Mouse (Mus musculus) T-helper 1 cell (primary cell): Measurements from ENCODE around the gene Accsl.

Experiments used
- in situ Hi-C: fragments of 300-600 bp; cut with MboI, MseI; formaldehyde crosslinking; loops from one replicate; pipeline ENCODE4 v1.15.1; 2025; ENCODE audit warnings: high pct_unique_total_duplicates

Accsl gene

DNA sequence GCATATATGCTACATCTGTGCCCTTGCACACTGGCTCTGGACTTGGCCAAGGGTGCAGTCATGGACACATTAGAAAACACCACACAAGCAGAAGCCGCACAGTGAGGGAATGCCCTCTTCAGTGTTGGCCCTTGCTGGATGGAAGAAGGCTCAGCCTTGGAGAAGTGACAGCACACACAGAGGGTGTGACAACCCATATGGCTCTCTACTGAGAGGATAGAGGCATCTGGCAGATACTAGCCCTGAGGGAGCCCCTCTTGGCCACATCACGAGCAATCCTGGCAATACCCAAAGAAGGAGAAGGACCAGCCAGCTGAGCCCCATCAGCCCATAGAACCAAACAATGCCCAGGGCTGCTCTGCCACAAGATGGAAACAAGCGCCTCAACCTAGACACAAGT, 5.6 kb upstream of the Accsl start:
- in situ Hi-C loops, result loop anchor here (5.0 kb wide), 1 partner anchor 133 kb away; no protein-coding TSS in a partner anchor

DNA sequence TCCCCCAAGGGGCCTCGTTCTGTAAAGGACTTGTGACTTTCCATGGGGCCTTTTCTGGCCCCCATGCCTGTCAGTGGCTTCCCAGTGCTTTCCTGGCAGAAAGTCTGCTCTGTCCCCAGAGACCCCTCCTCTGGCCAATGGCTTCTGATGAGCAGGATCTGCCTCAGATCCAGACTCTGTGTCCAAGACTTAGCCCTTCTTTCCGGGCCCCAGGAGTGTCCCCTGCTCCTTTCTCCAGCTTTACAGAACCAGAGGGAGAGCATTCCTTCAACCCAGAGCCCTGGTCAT, 5.2 kb upstream of the Accsl start:
- in situ Hi-C loops, result no loop called here

DNA sequence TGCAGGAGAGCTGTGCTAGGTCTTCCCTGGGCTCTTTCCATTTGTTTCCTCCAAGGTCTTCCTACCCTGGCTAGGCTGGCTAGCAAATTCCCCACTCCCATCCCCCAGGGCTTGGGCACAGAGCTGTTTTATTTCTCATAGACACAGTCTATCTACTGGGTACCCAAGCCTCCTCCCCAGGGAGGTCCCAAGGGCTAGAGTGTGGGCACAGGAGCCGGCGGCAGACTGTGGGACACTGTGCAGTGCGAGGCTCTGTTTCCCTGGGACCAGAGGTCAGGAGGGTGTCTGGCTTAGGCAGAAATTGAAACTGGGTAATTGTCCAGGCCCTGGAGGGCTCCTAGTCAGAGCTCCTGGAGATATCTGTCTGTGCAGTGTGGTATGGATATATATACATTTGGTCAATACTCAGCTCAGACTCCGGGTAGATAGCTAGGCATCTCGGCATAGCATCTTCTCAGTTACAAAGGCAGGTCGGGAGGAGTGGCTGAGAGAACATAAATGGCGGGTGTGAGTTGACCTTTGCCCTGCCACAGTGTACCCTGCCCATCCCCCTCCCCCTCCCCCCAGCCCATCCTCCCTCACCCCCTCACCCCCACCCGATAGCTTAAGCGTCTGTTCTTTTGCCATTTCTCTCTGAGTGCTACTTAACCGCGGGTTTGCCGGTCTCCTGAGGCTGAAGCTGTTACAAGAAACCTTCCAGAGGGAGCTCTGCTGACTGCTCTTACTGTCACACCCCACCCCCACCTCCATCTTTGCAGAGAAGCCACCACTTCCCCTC, 4.7 kb upstream of the Accsl start:
- in situ Hi-C loops, result no loop called here

DNA sequence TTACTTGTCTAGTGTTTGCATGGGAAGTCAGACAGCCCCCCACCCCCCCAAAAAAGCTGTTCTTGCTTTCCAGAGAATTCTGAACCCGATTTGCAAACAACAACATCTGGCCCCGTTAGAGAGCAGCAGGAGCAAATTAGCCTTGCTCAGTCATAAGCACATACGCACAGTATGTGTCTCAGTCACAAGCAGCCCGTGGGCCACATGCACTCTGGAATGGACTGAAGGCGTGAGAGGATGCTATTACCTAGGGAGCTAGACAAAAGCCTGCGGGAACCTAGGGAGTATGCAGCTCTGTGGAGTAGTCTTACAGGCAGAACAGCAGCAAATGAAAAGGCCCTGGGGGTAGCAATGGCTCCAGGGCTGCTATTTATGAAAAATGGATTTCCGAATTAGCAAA, 3.3 kb upstream of the Accsl start:
- in situ Hi-C loops, result no loop called here

DNA sequence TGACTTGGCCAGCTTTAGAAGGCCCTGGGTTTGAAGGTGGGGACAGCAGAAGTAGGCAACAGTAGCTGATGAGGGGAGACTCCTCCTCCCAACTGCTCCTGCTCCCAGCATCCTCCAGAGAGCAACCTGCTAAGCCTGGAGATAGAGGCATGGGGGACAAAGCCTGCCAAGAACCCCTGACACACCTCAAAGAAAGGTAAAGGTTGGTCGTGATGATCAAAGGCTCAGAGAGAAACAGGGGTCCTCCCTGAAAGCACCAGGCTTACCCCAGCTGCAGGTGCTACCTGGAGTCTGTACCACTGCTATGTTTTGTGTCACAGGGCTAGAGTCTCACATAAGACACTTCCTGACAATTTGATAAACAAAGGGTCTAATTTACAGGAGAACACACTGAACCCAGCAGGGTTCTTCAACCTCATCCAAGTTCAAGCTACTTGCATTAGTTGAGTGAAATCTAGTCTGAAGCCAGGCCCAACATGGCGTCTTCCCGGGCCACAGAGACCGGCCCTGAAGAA, 2.5 kb upstream of the Accsl start:
- in situ Hi-C loops, result no loop called here

DNA sequence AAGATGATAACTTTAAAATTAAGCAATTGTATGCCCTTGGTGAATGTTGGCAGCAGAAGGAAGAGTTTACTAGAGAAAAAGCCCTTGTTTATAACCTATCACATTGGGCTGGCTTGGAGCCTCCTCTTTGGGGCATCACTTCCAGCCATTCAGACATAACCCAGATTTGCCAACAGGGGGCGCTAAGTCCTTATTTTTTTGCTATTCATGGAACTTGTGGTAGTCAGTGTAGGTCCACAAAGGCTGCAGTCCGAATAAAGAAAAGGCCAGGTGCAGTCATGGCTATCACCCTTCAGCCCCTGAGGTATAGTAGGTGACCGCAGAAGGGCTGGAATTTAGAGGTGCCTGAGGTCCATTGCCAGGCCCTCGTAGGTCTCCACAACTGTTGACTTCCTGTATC, 1.9 kb upstream of the Accsl start:
- in situ Hi-C loops, result no loop called here

DNA sequence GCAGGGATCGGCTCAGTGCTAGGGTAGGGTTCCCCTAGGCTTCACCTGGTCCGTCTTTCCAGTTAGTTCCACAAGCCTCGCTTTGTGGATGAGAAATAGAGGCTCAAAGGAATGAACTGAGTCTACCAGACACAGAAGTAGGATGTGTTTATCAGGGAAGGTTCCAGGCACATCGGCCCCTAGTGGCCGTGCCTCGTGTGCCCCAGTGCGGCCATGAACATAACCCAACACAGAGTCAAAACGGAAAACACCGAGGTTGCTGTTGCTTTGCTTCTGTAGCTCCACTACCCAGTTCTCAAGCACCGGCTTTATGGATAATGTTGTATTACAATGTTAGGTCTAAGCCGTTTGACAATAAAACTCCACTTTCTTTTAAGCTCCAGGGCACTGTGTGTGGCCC, 391 bp downstream of the Accsl start:
- in situ Hi-C loops, result no loop called here

DNA sequence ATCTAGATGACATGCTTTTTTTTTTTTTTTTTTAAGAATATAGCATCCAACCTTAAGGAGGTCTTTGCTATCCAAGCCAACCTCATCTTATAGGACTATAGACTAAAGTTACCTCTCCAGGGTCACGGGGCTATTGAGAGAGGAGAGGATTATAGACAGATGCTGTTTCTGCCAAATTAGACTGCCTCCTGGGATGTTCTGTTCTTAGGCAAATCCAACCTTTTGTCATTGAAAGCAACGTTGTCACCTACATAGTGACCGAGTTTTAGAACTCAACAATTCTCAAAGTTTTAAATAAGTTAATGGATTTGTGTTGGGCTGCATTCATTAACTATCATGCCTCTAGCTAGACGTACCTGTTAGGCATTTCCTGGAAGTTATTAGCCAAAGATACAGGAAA, 5.7 kb downstream of the Accsl start:
- in situ Hi-C loops, result no loop called here

DNA sequence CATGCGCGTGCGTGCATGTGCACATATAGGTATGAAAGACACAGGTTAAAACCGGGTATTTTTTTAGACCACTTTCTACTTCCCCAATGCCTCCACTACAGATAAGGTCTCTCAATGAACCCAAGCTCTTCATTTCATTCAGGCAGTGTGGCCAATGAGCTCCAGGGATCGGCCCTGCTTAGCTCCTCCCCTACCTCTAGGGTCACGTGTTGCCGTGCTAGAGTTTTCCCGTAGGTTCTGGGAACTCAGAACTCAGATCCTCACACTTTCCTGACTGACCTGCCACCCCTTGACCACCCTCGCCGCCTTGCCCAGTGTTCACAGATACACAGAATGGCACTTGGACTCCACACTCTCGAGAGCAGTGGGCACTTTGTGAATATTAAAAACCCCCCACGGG, 10.1 kb downstream of the Accsl start:
- in situ Hi-C loops, result no loop called here

DNA sequence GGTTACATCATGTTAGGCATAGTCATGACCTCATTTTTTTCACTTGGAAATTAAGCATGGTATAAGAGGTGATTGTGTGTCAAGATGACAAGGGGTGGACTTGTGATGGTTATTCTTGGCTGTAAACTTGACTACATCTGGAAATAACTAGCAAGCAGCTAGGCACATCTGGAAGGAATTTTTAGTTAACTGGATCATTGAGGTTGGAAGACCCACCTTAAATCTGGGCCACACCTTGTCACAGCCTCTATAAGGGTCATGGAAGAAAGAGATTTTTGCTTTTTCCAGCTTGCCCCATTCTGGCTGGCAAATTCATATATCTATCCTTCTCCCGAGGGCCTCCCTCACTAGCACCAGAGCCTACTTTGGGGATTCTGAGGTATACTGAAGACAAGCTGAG, 17.7 kb downstream of the Accsl start:
- in situ Hi-C loops, result no loop called here

DNA sequence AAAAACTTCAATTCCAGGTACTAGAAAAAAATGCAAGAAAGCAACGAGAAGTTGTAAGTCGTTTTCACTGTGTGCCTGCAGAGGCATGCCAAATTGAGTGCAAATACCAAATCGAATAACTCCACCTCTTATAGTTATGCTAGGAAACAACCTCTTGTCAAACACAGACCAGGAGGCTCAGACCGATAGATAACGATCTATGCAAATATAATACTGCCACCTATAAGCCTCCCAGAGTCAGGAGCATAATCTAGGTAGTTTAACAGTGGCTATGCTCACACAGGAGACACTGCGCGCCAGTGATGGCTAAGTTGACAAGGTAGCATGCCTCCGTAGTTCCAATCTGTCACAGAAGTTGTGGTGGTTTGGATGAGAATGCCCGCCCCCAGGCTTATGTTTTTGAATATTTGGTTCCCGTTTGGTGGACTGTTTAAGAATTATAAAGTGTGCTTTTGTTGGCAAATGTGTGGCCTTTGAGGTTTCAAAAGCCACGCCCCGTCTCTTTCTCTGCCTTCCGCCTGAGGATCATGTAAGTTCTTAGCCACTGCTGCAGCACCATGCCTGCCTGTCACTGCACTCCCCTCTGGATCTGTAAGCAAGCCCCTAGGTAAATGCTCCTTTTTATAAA, 18.5 kb downstream of the Accsl start:
- in situ Hi-C loops, result no loop called here

DNA sequence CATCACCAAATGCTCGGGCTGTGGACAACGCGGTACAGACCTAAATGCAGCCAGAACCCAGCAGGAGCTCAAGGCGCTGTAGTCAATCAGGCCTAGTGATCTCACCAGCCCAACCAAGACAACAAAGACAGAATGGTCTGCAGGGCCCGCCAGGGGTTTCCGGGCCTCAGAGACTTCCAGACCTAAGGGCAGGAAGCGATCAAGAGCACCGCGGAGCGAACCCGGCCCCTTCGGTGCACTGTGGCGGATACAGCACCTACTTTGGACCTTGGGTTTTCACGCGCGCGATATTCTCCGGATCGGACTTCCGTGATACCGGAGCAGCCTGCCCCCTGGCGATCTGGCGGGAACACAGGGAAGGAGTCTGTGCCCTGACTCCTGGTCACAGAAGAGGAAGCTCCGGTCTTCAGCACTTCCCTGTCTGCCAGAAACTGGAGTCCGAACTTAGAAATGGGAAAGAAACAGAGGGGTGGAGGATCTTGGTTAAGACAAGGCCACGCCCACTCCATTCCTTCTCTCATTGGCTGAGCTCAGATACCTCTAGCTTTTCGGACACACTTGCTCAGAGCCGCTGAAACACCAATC, 19.4 kb downstream of the Accsl start, which contains the start of gene Accs:
TSS of gene Accs (minus strand) at position 439 of the 585 bp plus-strand sequence.
- in situ Hi-C loops, result no loop called here

DNA sequence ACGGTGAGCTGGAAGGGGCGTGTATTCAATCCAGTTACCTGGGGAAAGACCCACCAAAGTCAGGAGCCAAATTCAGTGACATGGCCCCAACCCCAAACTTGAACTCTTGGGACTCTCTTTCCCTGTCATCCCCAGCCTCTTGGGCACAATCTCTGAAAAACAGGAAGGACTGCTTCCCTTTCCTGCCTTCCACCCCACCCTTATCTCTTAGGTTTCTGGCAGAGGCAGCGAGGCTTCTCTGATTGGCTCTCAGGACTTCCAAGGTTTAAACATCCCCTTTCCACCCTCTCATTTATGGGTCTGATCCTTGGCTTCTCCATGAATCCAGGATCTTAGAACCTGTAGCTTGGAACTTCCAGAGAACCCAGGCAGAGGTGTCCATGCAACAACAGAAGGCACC, 27.6 kb downstream of the Accsl start:
- in situ Hi-C loops, result no loop called here

DNA sequence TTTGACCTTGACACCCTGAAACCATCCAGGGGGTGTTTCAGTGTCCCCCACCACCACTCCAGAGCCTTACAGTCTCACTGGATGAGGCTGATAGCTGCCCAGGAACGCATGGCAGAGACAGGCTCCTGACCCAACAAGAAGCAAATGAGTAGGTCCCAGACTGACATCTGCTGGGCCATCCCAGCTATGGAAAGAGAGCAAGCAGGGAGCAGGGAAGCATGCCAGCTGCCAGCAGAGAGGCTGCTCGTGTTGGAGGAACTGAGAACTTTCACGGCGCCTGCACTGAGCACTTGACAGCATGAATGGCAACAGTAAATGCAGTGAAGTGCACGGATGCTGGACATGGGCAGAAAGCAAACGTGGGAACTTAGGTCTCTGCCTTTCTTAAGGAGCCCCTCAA, 28.8 kb downstream of the Accsl start:
- in situ Hi-C loops, result no loop called here

DNA sequence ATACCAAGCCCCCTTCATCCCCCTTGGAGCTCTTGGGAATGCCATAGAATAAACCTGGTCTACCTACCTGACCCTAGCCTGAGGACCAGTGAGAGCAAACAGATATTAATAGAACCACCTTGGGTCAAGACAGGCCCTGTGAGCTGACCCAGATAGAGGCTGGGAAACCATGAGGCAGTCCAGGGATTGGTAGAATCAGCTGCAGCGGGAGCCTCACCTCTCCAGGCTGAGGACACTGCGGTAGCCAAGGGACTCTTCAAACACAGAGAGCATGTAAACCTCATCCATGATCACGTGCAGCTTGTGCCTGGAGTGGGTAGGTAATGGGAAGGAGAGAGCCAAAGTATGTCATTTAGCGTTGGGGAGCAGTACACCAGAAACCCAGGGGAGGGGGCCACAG, 30.0 kb downstream of the Accsl start:
- in situ Hi-C loops, result no loop called here

DNA sequence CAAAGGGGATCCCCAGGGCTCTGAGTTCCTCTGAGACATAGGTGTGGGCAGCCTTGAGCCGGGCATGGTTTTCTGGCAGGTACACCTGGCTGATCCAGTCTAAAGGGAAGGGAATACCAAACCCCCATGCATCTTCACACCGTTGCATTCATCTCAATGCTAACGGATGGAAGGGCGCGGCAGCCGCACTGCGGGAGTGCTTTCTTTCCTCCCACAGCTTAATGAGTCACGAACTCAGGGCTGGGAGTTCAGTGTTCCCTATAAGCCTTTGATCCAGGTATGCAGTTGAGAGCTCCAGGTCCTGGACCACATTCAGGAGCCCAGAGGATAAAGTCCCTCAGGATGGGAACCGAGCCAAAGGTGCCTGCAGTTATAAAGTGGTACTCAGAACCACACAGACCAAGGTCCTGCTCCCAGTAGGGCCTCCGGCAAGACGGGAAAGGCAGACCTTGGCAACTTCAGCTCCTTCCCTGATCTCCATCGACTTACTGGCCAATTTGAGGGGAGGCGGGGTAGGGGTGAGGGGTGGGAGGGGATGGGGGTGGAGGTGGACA, 32.6 kb downstream of the Accsl start:
- in situ Hi-C loops, result no loop called here

DNA sequence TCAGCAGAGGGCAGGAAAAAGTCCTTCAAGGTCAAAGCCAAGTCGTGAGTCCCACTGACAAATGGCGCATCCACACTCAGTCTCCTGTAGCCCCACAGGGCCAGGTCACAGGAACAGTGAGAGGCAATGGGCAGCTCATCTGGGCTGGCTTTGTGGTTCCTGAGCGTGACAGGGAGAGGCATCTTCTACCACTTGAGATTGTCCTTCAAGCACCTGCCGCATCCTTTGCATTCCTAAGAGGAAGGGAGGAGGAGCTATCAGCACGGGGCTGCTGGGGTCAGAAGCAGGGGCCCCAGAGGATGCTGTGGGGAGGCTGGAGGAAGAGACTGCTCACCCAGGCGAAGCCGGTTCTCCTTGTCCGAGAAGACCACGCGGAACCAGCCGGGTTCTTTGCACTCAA, 33.4 kb downstream of the Accsl start:
- in situ Hi-C loops, result no loop called here

DNA sequence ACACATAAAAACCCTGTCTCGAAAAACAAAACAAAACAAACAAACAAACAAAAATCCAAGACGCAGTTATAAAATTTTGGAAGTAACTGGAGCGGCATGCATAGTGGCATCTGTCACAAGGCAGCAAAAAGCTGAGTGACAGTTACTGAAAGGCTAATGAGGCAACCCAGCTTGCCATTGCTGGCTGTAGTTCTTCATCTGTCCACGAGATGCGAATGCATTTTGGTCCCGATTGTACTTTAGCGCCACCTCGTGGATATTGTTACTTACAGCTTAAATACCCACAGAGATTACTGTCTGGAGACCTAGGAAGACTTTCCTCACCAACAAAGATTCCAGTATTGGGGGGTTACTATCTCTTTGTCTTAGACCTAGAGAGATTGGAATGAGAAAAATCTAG, 45.4 kb downstream of the Accsl start:
- in situ Hi-C loops, result no loop called here

DNA sequence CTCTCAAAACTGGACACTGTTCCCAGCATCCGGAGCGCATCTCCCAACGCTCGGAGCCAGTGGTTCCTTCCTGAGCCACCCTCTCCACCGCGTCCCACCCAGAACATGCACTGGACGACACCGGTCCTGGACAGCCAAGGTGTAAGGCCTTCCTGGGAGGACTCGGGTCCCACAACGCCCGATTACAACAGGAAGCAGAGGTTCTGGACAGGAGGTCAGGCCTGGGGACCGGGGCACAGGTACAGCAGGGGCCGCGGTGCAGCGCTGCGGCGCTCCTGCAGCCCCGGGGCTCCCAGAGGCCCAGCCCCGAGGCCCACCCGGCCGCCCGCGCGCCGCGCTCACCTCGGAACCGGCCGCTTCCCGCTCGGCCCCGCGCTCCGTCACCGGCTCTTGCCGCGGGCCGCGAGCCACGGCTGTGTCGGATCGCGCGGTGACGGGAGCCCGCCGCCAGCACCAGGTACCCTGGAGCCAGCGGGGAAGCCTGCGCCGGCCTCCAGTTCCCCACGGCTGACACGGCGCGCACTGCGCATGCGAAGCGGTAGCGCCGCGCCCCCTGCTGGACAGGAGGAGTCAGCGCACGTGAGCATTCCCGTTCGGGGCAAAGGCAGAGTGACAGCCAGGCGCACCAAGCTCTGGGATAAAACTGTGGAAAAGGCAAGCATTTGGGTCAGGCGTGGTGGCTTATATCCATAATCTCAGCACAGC, 46.8 kb downstream of the Accsl start, which contains the start of gene Ext2:
TSS of gene Ext2 (minus strand) at position 524 of the 705 bp plus-strand sequence.
- in situ Hi-C loops, result no loop called here

DNA sequence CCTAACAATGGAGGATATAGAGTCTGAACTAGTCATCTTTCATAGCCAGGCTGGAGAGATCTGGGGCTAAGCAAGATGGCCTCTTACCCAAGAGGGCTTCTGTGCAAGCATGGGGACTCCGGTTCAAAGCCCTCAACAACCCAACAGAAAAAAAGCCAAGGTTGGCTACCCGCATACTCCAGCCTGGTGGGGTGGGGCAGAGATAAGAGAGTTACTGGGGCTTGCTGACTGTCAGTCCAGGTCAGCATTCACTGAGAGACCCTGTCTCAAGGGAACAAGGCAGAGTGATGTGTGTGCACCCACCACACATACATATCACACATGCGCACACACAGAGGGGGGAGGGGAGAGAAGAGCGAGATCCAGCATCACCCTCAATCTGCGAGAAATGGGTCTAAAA, 51.2 kb downstream of the Accsl start:
- in situ Hi-C loops, result loop anchor here (10.0 kb wide), 1 partner anchor 343 kb away; no protein-coding TSS in a partner anchor

DNA sequence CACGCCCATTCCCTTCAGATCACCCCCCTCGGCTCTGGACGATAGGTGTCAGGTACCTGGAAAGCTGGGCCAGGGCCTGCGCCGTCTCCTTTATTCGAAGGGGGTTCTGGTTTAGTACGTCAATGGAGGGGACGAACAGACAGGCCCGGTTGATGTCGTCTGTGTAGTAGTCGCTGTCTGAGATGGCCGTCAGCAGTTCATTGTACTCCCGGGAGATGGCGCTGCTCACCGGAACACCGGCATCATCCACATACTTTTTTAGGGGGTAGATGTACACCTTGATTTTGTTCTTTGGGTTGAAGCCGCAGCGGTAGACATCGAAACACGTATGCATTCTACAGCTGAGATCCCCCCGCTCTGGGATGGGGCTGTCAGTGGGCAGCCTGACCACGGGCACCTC, 55.6 kb downstream of the Accsl start:
- in situ Hi-C loops, result loop anchor here (10.0 kb wide), 1 partner anchor 339 kb away; no protein-coding TSS in a partner anchor

DNA sequence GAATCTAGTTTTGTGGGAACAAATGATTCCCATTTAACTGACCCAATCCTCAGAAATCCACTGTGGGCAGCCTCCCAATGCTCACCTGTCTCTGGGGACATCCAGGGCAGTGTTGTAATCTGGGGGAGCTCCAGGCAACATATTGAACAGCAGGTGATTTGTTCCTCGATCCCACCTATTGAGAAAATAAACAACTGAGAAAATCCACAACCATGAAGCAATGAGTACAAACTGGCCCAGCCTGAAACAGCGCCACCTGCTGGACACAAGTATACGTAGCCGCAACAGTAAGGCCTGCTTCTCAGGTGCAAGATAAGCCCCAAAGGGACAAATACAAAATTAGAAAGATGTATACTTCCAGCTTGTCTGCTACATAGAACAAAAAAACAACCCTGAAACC, 57.1 kb downstream of the Accsl start:
- in situ Hi-C loops, result loop anchor here (10.0 kb wide), 1 partner anchor 337 kb away; no protein-coding TSS in a partner anchor
